Mouse (Mus musculus): Measurements from ENCODE around the gene Ptrh2.

Ptrh2 gene

DNA sequence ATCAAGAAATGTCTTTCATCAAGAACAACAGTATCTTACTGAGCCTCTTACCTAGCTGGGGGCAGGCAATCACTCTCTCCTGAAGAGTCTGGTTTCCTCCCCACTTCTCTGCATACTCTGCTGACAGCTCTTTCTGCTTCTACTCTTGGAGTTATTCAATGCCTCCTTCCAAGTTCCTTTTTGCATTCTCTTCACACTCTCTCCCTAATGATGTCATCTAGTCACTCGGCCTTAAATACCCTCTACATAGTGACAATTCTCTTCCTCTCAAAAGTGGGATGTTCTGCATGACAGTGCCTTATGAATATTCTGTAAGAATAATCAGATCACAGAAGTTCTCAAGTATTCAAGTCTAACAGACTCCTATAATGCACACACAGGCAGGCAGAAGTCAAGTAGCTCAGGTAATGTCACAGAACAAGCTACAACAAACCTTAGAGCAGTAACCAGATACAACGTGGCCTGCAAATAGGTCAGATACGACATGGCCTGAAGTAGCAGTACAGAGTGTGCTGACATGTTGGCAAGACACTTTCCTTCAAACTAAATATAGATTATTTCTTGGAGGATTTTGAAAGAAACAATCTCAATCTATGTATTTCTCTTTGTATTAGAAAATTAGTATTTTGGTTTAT is 12.6 kb upstream of the Ptrh2 start:
- DNase-seq = no peak

DNA sequence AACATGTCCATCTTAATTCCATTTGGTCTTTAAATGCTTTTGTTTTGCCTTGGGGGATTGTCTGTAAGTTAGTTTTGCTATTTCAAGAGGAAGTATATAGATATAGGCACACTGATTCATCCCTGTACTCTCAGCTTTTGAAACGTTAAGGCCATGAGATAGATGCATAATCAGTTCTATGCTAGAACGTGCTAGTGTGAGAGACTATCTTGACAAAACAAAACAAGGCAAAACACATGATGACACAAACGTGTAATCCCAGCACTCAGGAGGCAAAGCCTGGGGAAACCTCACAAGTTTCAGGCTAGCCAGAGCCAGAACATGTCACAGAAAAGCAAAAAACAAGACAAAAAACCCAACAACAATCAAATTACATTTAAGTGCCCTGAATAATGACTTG is 11.0 kb upstream of the Ptrh2 start:
- DNase-seq = no peak

DNA sequence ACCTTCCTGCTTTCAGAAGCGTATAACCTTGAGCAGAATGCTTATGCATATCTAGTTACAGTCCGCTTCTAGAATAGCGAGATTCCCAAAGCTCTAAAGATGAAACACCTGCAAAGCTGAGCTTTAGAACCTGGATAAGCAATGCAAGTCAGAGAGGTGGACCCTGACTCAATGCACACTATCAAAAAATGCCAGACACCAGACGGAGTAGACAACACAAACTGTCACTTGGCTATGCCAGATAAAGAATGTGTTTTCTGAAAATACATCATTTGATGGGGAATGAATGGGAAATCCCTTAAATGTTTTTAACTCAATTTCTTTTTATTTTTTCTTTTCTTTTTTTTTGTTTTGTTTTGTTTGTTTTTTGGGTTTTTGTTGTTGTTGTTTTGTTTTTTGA is 8.3 kb upstream of the Ptrh2 start:
- DNase-seq = no peak

DNA sequence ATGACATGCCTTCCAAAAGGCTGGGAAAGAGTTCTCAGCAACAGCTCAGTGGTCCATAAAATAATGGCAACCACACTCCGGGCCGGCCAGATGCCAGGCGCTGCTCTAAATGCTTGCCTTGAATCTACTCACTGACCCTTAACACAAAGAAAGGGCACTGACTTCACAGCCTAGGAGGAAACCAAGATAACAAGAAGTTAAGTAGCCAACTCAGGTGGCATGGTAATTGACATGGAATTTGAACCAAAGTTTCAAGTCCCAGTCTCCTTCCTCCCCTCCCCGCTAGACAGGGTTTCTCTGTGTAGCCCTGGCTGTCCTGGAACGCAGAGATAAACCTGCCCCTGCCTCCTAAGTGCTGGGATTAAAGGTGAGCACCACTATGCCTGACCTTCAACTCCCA is 4.8 kb upstream of the Ptrh2 start:
- DNase-seq = peak; percentile 72

DNA sequence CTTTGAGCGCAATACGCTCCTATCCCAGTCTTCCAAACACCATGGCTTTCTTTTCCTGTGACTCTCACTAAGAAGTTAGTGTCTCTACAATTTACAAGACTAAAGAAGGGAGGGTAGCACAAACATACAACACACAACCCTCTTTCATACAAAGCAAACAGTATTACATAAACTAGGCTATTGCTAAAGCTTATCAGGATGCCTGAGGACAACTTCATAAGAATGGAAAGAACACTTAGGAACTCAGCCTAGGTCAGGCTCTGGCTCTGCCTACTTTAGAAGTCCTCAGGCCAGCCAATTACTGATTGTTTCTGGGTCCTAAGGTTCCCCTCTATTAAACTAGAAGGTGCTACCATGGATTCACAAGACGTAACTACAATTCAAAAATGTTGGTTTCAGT is 3.1 kb upstream of the Ptrh2 start:
- no peak for DNase-seq

DNA sequence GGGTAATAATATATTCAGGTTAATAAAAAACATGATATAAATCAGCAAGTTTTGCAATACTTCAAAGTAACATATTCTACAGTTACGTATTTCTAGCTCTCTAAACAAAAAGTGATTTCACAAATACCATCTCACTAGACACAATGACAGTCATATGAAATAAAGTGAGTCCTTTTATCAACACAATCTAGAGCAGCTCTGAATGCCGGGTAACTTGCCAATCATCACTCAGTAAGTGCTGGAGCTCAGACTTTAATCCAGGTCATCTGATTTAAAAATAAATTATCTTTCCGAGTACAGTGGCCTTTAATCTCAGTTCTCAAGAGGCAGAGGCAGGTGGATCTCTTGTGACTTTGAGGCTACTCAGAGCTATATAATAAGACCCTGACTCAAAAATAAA is 2.4 kb upstream of the Ptrh2 start:
- DNase-seq = no peak

DNA sequence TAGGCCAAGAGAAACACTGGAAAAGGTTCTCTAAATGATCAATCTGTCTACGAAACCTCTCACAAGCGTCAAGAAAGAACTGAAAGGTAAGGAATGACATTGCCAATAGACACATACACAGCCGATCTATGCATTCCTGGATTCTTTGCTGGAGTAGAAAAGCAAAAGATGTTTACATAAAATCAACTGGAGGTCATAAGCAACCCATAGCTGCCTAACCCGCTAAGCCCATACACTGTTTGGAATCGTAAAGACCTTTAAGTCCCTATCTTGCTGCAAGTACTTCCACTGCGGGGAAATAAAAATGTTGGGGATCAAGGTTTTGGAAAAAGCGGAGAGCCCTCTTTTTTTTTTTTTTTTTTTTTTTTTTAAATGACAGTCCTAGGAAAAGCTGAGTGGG is 924 bp upstream of the Ptrh2 start:
- DNase-seq = no peak

DNA sequence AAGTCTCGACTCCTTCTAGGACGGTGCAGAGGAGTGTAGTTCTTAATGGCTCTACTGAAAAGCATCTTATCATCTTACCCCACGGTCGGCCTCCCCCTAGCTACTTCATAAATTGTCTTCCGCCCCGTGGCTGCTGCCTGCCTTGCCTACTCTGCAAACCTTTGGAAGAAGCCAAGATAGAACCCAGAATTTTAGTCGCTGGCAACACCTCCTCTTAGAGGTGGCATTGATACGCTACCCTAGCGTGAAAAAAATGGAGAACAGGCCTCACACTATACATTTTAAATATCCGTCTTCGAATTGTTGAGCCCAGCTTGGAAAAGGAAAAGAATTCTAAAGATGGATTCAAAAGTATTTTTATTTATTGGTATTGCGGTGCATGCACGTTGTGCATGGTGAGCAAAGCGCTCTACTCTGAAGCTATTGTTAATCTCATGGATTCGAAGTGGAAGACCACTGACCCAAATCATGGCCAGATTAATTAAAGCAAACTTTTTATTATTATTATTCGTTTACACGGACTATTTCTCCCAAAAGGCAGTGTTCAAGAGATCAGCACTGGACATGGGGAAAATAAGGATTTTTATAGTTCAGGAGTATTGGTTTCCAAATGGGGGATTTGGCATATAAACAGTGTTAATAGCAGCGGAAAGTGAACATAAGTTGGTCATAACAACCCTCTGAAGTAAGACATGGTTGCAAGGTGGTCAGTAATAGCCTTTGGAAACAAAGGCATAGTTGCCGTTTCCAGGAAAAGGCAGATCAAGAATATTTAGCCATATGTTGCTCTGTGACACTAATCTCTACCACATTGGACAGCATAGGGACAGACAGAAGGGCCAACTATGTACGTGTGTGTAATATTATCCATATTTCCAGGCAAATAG is 584 bp downstream of the Ptrh2 start:
- DNase-seq = no peak

DNA sequence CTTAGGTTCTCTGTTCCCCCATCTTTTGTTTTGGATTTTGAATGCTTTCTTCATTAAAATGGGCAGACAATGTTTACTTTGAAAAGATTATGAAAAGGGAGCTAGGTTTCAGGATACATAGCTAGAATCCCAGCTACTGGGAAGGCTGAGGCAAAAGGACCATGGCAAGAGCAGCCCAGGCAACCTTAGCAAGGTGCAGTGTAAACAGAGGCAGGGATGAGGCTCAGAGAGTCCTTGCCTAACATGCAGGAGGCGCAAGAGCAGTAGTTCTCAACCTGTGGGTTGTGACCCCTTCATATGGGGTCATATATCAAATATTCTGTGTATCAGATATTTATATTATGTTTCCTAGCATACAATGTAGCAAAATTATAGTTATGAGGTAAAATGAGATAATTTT is 1.6 kb downstream of the Ptrh2 start:
- DNase-seq = no peak

DNA sequence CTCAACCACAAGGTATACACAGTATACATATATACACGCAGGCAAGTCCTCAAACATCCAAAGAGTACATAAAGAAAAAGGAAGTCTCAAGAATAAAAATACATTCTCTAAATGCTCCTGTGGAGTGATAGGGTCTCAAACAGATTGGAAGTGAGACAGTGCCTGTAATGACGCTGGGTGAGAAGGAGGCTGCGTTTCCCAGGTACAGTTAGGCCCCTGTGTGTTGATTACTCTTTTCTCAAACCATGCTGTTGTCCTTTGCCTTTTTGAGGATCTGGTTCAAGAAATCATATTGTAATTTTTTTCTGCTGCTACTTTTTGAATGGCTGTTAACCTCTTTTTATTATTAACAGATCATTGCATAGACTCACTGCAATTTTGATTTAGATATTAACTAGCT is 6.6 kb downstream of the Ptrh2 start:
- DNase-seq = no peak

DNA sequence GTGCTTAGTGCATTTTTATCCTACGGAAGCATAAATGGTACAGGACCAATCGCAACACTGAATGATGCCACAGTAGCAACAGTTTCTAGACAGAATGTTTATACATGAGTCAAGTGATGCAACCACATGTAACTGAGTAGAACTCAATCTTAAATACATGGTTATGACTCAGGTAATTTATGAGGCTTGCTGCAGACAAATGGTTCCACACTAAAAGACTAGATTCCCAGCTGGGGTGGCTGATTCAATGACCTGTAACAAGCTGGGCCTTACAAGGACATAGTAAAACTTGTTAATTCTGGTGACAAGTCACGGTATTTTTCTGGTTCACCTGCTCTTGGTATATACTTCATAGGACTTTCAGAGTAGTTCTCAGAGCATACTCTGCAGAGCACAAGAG is 7.7 kb downstream of the Ptrh2 start:
- DNase-seq = no peak

DNA sequence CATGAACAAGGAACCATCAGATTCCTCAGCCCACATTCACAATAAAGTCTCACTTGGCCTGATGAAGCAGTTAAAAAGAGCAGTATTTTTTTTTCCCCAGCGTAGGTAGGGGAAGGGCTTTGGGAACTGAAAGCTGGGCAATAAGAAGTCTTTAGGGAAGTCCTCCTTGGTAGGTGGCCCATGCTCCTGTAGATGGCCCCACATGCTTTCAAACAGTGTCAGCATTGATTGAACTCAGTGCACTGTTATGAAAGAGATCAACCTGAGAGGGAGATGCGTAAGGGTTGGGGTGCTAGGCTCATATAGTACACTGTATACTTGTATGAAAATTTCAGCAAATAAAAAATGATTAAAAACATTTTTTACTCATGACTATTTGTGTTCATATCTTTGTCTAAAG is 8.2 kb downstream of the Ptrh2 start:
- DNase-seq = no peak

DNA sequence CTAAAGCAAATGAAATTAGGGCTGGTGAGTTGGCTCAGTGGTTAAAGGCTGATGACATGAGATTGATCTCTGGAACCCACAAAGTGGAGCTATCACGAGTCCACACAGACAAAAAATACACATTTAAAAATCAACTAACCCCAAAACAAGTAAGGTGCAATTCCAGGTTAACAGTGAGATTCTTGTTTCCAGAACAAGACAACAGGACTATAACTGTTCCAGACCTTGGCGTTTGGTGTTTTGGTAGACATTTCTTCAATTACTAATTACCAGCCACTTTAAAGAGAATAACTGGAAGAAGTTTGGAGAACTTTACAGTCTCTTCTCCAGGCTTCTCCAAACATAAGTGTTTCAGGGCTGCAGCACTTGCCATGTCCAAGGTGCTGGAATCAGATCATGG is 8.8 kb downstream of the Ptrh2 start:
- no peak for DNase-seq

DNA sequence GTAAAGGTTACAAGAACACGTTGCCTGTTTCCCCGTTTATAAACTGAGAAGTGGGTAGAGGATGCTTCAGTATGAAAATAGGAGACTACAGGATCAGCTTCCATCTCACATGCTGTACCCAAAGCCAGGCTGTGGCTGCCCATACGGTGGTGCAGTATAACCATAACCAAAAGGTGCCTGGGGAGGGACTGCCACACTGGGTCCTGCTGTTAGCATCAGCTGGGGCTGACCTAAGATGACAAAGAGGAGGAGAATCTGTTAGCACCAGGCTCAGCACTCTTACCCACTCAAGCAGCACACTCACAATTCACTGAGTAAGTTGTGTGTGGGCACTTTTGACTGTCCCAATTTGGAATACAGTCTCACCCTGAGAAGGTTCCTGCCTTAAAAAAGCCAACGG is 11.7 kb downstream of the Ptrh2 start:
- no peak for DNase-seq

DNA sequence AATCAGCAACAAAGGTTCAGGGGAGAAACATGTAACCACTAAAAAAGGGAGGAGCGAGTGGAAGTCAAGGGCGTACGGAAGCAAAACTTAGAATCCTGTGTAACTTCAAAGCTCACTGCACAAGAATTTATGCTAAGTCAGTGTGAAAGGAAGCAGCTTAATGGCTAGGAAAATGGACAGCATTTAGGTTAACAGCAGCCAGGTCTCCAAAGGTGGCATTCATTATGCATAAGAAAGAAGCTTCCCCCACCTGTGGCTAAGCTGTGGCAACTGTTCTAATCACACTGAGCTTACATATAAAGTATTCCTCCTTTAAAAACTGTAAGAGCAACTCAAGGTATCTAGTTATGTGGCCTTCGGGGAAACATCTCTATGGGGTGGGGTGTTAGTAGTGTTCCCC is 17.4 kb downstream of the Ptrh2 start:
- no peak for DNase-seq

DNA sequence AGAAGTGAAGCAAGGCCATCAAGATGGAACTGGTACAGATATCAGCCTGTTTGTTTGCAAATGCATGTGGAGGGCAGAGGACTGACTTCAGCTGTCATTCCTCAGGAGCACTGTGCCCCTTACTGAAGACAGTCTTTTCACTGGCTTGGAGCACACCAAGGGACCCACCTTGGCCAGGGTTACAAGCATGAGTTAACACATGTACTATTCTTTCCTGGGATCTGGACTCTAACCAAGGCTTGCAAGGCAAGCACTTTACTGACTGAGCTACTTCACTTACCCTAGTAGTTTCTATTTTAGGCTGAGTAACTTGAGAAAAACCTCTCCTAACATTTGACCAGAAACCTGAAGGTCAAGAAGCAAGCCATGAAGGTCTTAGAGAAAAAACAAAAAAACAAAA is 30.8 kb downstream of the Ptrh2 start:
- DNase-seq = no peak

DNA sequence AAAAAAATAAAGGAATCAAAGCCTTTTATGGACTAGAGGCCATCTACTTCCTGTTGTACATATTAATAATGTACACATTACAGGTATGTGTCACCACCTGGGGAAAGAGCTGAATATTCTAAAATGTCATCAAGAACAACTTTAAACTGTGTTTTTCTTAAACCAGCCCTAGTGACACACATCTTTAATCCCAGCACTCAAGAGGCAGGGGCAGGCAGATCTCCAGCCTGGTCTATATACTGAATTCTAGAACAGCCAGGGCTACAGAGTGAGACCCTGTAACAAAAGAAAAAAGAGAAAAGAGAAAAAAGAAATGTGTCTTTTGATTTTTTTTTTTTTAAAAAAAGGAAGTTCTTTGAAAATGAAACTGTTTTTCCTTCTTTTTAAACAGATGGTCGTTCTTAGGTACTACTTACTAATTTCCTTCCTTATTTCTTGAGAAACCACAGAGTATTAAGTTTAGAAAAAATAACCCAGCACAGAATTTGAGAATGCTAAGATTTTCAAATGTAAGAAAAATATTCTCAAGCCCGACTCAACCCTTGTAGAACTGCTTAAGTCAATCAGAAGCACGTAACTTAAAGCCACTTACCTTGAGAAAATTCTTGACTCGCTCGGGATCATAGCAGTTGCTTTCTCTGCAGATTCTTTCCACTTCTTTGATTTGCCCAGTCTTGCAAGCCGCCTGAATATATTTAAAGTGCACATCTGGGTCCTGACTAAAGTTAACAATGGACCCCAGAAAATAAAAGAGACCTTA is 33.7 kb downstream of the Ptrh2 start:
- DNase-seq = no peak

DNA sequence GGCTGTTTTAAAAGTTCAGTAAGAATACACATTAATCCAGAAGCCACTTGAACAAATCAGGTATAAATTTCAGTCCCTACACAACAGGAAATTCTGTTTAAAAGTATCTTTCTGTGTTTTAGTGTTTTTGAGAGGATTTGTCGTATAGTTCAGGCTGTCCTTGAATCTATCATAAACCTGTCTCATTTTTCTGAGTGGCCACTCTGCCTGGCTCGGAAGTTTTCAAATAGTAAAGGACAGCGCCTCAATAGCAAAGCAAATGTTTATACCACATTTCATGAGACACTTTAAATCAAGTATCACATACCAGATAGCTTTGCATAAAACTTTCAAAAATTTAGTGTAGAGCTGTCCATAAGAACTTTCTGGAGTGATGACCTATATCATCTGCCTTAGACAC is 34.6 kb downstream of the Ptrh2 start:
- no peak for DNase-seq

DNA sequence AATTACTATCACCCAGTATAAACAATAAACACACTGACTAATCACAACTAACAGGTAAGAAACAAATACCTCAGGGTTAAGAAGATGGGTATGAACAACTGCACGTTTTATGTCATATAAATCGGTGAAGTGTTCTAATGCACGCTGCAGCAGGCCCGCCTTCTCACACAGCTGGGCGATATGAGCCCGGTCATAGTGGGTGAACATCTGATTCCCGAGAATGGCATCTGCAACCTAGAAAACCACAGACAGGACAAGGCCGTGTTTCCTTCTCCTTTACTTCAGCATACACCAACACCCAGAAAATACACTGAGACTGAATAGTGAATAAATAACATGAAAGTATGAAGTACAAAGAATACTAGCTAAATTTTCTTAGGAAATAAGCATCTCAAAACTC is 35.6 kb downstream of the Ptrh2 start:
- DNase-seq = no peak

DNA sequence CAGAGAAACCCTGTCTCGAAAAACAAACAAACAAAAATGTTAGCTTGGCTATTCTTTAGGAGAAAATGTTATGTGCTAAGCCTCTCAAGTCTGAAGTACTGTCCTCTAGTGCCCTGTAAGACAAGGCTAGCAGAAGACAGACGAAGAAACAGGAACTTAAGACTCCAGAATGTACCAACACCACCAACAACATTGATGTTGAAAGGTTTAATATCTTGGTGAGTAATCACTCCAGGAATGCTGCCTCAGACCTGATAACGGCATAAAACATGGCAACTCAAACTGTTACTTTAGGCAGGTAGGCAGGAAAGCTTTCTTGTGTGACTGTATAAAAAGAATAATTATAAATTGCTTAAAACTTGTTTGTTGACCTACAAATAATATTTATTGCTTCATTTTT is 40.2 kb downstream of the Ptrh2 start:
- DNase-seq = no peak

DNA sequence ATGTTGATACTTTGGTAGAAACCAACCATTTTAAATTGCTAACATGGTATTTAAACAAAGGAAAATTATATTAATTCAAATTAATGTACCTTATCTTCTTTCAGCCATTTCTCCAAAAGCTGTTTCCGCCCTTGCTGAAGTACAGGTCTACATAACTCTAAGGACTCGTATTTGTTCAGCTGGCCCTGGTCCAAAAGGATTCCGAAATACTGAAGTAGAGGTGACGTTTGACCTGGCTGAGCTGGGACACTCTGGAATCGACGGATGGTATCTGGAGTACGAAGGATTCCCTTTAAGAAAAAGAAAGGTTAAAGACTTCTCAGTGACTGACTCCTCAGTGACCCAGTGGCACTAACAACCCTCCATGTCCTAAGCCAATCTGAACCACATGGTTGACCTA is 41.2 kb downstream of the Ptrh2 start:
- peak; percentile 33 for DNase-seq

DNA sequence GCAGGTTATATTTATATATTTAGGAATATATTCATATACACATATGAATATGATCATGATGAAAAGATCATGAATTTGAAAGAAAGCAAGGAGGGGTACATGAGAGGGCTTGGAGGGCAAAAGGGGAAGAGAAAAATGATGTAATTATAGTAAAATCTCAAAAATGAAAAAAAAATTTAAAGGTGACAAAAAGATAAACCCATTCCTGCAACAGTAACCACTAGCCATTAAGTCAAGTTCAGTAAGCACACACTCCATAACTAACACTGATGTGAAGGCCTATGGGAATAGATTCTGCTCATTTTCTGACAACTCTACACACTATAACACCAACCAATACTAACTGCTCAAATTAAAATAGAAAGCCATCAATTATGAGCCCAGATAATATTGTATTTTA is 41.8 kb downstream of the Ptrh2 start:
- no peak for DNase-seq

DNA sequence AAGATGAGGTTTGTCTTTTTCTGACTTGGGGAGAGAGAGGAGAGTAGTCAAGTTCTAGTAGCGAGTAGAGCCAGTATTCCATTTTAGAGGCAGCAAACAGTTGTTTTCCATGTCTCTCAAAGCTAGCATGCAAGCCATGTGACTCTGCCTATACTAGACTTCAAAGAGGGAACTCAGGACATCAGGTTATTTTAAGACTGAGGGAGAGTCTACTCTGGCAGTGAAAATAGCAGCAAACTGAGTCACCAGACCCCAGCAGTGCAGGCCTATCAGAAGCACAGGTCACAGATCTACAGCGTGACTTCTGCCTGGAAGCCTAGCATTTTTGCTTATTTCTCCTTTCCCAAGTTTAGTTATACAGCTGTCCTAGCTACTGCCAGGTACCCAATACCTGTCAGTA is 47.7 kb downstream of the Ptrh2 start:
- DNase-seq = no peak

All from kidney, adult 9 months (tissue).